Mouse (Mus musculus) cortical plate, adult 2 months (tissue): ENCODE data around the gene Anp32e.

Experiments used
- CTCF ChIP-seq: fragments of 200-500 bp; IDR thresholded peaks from 2 replicates; pipeline ENCODE4 v1.5.1; 2011; ENCODE audit warnings: mild to moderate bottlenecking, control low read depth, low read length; ENCODE audit not compliant: insufficient read depth; ENCODE audit errors: extremely low read depth
- POLR2A ChIP-seq: fragments of 200-500 bp; IDR thresholded peaks from 2 replicates; pipeline ENCODE4 v1.6.1; 2011; ENCODE audit warnings: mild to moderate bottlenecking, low read length, control low read depth; ENCODE audit not compliant: insufficient read depth; ENCODE audit errors: extremely low read depth

DNA sequence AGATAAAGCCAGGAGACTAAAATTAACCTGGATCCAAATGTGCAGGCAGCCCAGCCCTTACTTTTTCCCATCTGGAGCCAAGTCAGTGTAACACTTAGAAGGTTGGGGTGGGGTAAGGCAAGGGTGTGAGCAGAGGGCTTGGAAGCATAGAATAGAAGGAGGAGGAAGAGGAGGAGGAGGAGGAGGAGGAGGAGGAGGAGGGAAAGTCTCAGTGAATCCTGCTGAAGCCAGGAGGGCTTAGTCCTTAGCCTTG, 26.7 kb upstream of the Anp32e start:
- TF ChIP-seq POLR2A (no peak), CTCF (no peak)
